Mouse (Mus musculus) myocyte (in vitro differentiated cells): ENCODE data around the gene Cdc123. TPM values are rescaled to one million over a fixed set of nuclear protein-coding genes. Genes with fewer than 3 reads are reported as not detected.

ENCODE experiments used
- H3K27me3 ChIP-seq: one replicate; pipeline ENCODE4 v1.6.1; 2011; ENCODE audit not compliant: control insufficient read depth, insufficient read depth, insufficient read length
- H3K36me3 ChIP-seq: one replicate; pipeline ENCODE4 v1.6.1; 2011; ENCODE audit not compliant: control insufficient read depth, insufficient read depth
- H3K4me2 ChIP-seq: one replicate; pipeline ENCODE4 v1.6.1; 2011; ENCODE audit warnings: low read depth, control low read depth
- H3K4me3 ChIP-seq: one replicate; pipeline ENCODE4 v1.5.1; 2011; ENCODE audit warnings: mild to moderate bottlenecking, control low read depth, moderate library complexity
- H3K79me2 ChIP-seq: one replicate; pipeline ENCODE4 v1.6.1; 2011; ENCODE audit not compliant: control insufficient read depth, insufficient read depth
- H3ac ChIP-seq: one replicate; pipeline ENCODE4 v1.6.1; 2011; ENCODE audit not compliant: control insufficient read depth, insufficient read length
- CEBPB ChIP-seq: IDR thresholded peaks from 2 replicates; pipeline ENCODE4 v1.6.1; 2011; ENCODE audit warnings: mild to moderate bottlenecking, moderate library complexity; ENCODE audit not compliant: poor library complexity, insufficient read depth, severe bottlenecking
- E2F4 ChIP-seq: IDR thresholded peaks from one replicate; pipeline ENCODE4 v1.6.1; 2011; ENCODE audit warnings: mild to moderate bottlenecking, control low read depth, moderate library complexity; ENCODE audit not compliant: insufficient read depth
- MAX ChIP-seq: IDR thresholded peaks from one replicate; pipeline ENCODE4 v1.6.1; 2011; ENCODE audit warnings: low read depth, mild to moderate bottlenecking, control low read depth
- MYOD1 ChIP-seq, 3 experiments: IDR thresholded peaks; one replicate each; pipeline ENCODE4 v1.6.1; 2011; ENCODE audit warnings: control low read depth in 2 of 3, low read depth in 2 of 3, mild to moderate bottlenecking in 2 of 3, moderate library complexity in 1 of 3; ENCODE audit not compliant: insufficient read length in 2 of 3, control insufficient read depth in 1 of 3
- MYOG ChIP-seq, 3 experiments: IDR thresholded peaks; one replicate each; pipeline ENCODE4 v1.6.1; 2011; ENCODE audit warnings: control low read depth in 2 of 3, low read depth in 2 of 3, mild to moderate bottlenecking in 2 of 3; ENCODE audit not compliant: insufficient read length in 2 of 3, control insufficient read depth in 1 of 3, insufficient read depth in 1 of 3
- POLR2A ChIP-seq: IDR thresholded peaks from one replicate; pipeline ENCODE4 v1.6.1; 2011; ENCODE audit warnings: low read depth, mild to moderate bottlenecking, control low read depth, moderate library complexity; ENCODE audit not compliant: insufficient read length
- POLR2AphosphoS2 ChIP-seq: IDR thresholded peaks from one replicate; pipeline ENCODE4 v1.6.1; 2011; ENCODE audit warnings: low read depth, control low read depth; ENCODE audit not compliant: insufficient read length
- REST ChIP-seq: IDR thresholded peaks from one replicate; pipeline ENCODE4 v1.6.1; 2011; ENCODE audit warnings: mild to moderate bottlenecking, control low read depth, moderate library complexity; ENCODE audit not compliant: insufficient read depth, insufficient read length
- SRF ChIP-seq: IDR thresholded peaks from one replicate; pipeline ENCODE4 v1.6.1; 2011; ENCODE audit warnings: low read depth; ENCODE audit not compliant: control insufficient read depth, insufficient read length
- TCF12 ChIP-seq: IDR thresholded peaks from one replicate; pipeline ENCODE4 v1.6.1; 2011; ENCODE audit warnings: mild to moderate bottlenecking, control low read depth; ENCODE audit not compliant: poor library complexity, insufficient read depth, severe bottlenecking
- TCF3 ChIP-seq: IDR thresholded peaks from one replicate; pipeline ENCODE4 v1.6.1; 2011; ENCODE audit warnings: low read depth, control low read depth; ENCODE audit not compliant: insufficient read length
- USF1 ChIP-seq: IDR thresholded peaks from one replicate; pipeline ENCODE4 v1.6.1; 2011; ENCODE audit warnings: low read depth, mild to moderate bottlenecking, control low read depth, moderate library complexity
- polyA plus RNA-seq: library from polyadenylated mRNA; unstranded; fragments of >200 nt; fragmentation: generic; extraction: Trizol; gene quantifications from one replicate; pipeline ENCODE4 v1.2.1, GENCODE M21; 2012; ENCODE audit warnings: missing spikeins

Cdc123 gene
- polyA plus RNA-seq, 1 experiment, result 102 TPM

- H3K36me3 ChIP-seq, result peaks cover 19% of the 10 kb centered on the region
- no peak overlapping the region for H3ac ChIP-seq
- no peaks in the 10 kb centered on the region for H3K27me3 ChIP-seq
- no peaks in the 10 kb centered on the region for H3K79me2 ChIP-seq
- no peak for TF ChIP-seq USF1
- TF ChIP-seq REST, result no peak
- TF ChIP-seq POLR2A, result no peak
- TF ChIP-seq TCF3, result no peak
- TF ChIP-seq MYOD1 (IDR thresholded peaks at IDR 0.05; ENCODE audit: control insufficient read depth in 1 of 3, insufficient read length in 2 of 3, low read depth in 2 of 3), result no peak
- TF ChIP-seq MYOG (IDR thresholded peaks at IDR 0.05; ENCODE audit: control insufficient read depth in 1 of 3, insufficient read depth in 1 of 3, insufficient read length in 2 of 3, low read depth in 2 of 3), result no peak
- no peak overlapping the region for H3K4me3 ChIP-seq
- no peak overlapping the region for H3K4me2 ChIP-seq
Observed at GRCm38 (mm10) chr2:5824685-5825084, 20.3 kb downstream of the Cdc123 start.

- no peaks in the 10 kb centered on the region for H3K79me2 ChIP-seq
- TF ChIP-seq SRF, result no peak
- TF ChIP-seq CEBPB, result no peak
- TF ChIP-seq REST, result no peak
- TF ChIP-seq POLR2AphosphoS2, result no peak
- no peak for TF ChIP-seq USF1
- no peak for TF ChIP-seq TCF3
- TF ChIP-seq MYOG (IDR thresholded peaks at IDR 0.05; ENCODE audit: control insufficient read depth in 1 of 3, insufficient read depth in 1 of 3, insufficient read length in 2 of 3, low read depth in 2 of 3), result no peak
- TF ChIP-seq POLR2A, result no peak
- TF ChIP-seq MYOD1 (IDR thresholded peaks at IDR 0.05; ENCODE audit: control insufficient read depth in 1 of 3, insufficient read length in 2 of 3, low read depth in 2 of 3), result no peak
- no peak for TF ChIP-seq E2F4
- no peak for TF ChIP-seq TCF12
- no peak for TF ChIP-seq MAX
- no peak overlapping the region for H3K4me2 ChIP-seq
- H3K27me3 ChIP-seq, result no peaks in the 10 kb centered on the region
- peaks cover 20% of the 10 kb centered on the region for H3K36me3 ChIP-seq
- H3K4me3 ChIP-seq, result no peak overlapping the region
- no peak overlapping the region for H3ac ChIP-seq
Observed at GRCm38 (mm10) chr2:5824213-5824612, 20.8 kb downstream of the Cdc123 start.

- H3K4me3 ChIP-seq, result no peak overlapping the region
- no peaks in the 10 kb centered on the region for H3K79me2 ChIP-seq
- H3K36me3 ChIP-seq, result peaks cover 20% of the 10 kb centered on the region
- no peaks in the 10 kb centered on the region for H3K27me3 ChIP-seq
- TF ChIP-seq USF1 (no peak), SRF (no peak), CEBPB (no peak), POLR2A (no peak), POLR2AphosphoS2 (no peak), MYOD1 (IDR thresholded peaks at IDR 0.05; ENCODE audit: control insufficient read depth in 1 of 3, insufficient read length in 2 of 3, low read depth in 2 of 3) (no peak)
- no peak overlapping the region for H3ac ChIP-seq
- H3K4me2 ChIP-seq, result no peak overlapping the region
Observed at GRCm38 (mm10) chr2:5822449-5822848, 22.5 kb downstream of the Cdc123 start.

- Histone ChIP-seq H3K4me3 (no peak overlapping the region), H3K4me2 (no peak overlapping the region), H3K79me2 (no peaks in the 10 kb centered on the region), H3K27me3 (no peaks in the 10 kb centered on the region), H3ac (no peak overlapping the region), H3K36me3 (peaks cover 18% of the 10 kb centered on the region)
- TF ChIP-seq POLR2AphosphoS2 (no peak), TCF3 (no peak)
Observed at GRCm38 (mm10) chr2:5821264-5821663, 23.7 kb downstream of the Cdc123 start.

- Histone ChIP-seq H3K27me3 (no peaks in the 10 kb centered on the region), H3ac (no peak overlapping the region), H3K4me3 (no peak overlapping the region), H3K36me3 (peaks cover 31% of the 10 kb centered on the region), H3K79me2 (no peaks in the 10 kb centered on the region), H3K4me2 (no peak overlapping the region)
- TF ChIP-seq TCF3 (no peak), MAX (no peak), TCF12 (no peak), POLR2AphosphoS2 (no peak)
Observed at GRCm38 (mm10) chr2:5811235-5811782, 33.7 kb downstream of the Cdc123 start.
